Mouse (Mus musculus): ENCODE results near the gene Mdm2.
"Not testable (repeated sequence)": the region's sequence is repeated elsewhere in the genome, so short reads cannot be mapped to it uniquely, and the experiment has no call there.

Mdm2 gene

DNA sequence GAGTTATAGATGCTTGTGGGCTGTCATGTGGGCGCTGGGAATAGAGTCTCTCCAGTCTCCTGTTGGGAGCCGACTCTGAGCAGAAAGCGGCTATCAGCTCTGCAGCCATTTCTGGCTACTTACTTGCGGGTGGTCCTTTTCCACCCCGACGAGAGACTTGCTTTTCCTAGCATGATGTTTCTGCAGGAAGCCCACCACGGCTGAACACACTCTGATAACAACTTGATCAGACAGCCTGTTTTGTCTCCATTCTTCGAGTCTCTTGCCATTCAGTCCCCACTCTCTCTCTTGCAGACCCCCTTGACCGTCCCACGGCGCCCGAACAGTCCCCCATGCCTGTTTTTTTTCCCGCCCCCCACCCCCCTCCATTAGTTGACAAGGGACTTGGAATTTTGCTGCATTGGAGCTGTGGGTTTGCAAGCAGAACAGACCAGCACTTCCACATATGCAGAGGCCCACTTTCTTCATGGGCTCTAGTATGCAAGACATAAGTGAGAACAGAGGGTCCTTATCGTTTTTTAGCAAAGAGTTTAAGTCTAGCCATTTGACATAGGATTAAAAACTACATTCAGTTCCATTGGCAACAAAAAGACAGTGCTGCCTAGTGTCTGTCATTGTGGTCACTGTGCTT, 22.5 kb upstream of the Mdm2 start:
- no peak for DNase-seq (ENCODE audit: low spot score in 2 of 2)

GRCm38 (mm10) chr10:117732184-117732583, 21.6 kb upstream of the Mdm2 start:
- no peak for DNase-seq (ENCODE audit: low spot score in 2 of 2)

DNA sequence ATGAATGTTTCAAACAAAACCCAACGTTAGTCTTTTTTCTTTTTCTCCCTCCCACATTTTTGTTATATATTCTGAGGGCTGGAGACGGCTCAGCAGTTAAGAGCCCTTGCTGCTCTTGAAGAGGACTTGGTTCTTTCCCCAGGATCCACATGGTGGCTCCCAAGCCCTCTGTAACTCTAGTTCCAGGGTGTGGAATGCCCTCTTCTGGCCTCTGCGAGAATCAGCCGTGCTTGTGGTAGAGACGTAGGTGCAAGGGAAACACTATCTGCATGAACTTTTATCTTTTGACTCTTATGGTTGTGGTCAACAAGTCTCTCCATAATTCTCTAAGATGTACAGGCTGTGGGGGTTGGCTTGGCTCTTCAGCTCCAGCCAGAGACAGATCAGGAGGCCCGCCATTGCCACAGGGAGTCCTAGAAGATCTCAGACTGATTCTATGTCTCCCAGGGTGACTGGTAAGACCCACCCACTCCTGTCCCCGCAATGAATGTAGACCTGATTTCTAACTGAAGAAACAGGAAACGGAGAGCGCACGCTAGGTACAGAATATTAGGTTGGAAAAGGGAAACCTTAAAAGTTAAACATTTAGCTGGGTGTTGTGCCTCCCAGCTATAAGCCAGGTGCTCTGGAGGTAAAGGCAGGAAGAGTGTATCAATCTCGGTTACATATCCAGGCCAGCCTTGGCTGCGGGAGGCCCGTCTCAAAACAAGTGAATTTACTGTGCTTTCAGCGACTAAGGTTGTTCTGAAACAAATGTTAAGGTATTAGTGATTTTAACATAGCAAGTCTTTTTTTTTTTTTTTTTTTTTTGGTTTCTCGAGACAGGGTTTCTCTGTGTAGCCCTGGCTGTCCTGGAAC, 20.9 kb upstream of the Mdm2 start:
- DNase-seq (ENCODE audit: low spot score in 2 of 2), result peak; percentile 53 to 67

DNA sequence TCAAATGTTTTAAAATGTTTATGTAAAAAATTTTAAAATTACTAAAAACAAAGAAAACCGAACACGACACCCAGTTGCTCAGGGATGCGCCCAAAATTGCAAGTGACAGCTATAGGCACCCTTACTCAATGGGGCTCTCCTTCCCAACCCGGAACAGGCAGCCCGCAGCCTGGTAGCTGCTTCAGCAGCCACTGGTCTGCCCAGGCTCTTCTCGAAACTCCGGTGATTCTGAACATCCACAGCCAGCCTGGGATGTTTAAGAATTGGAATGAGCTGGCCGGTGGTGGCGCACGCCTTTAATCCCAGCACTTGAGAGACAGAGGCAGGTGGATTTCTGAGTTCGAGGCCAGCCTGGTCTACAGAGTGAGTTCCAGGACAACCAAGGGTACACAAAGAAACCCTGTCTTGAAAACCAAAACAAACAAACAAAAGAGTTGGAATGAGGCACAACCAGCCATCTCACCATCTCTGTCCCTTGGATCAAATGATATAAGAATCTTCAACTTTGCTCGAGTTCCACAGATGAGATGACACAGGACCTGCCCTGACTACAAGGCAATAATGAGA, 20.2 kb upstream of the Mdm2 start:
- DNase-seq (ENCODE audit: low spot score in 2 of 2), result no peak

DNA sequence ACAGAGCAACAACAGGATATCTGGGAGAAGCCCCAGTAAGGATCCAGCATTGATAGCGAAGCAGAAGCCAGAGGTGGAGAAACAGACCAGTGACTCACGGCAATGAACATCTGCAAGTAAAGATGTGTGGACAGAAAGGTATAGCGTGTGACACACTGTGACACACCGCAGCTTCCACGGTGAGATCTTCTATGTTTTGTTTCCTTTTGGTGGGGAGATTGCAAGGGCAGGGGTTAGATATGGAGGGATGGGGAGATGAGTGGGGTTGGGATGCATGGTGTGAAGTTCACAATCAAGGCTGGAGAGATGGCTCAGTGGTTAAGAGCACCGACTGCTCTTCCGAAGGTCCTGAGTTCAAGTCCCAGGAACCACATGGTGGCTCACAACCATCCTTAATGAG, 19.6 kb upstream of the Mdm2 start:
- no peak for DNase-seq (ENCODE audit: low spot score in 2 of 2)

DNA sequence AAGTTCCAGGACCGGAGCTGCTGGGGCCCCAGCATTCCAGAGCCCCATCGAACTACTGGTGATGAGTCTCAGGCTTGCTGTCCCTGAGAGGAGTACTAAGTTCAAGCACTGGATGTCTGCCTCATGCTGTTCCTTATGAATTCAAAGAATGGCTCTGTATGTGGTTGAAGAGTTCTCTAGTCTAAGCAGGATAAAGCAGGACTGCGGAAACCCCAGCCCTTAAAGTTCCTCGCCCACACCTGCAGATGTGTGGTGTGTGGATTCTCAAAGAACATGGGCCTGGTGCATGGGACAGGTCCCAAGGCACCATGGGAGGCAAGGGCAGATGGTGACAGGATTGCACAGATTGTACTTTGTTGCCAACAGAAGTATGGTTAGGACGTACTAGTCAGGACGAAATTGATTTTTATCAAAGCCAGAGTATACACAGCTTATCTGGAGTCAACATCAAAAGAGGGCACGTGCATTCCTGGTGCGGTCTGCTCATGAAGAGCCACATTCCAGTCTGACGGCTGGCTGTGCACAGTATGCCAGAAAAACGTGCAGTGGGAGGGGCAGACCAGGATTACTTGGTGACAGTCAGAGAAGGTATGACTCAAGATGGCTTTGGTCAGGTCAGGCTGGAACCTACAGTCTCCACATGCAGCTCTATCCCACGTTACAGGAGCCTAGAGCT, 18.7 kb upstream of the Mdm2 start:
- DNase-seq (ENCODE audit: low spot score in 2 of 2), result peak in 1 of 2 experiments; percentile 63

DNA sequence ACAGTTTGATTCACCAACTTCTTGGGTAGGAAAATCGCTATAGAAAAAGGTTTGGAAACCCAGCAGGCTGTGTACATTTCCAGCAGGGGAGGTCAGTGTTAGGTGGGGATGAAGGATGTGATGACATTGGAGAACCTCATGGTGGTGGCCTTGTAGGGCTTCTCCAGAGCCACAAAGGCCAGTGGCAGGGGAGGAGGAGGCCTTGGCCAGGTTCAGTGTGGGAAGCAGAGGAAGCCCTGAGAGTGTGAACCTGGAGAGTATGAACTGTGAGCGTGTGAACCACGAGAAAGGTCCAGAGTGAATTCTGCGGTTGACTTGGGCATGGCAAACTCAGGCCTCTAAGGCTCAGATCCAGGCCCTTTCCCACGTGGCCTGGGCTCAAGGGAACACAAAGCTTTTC, 18.0 kb upstream of the Mdm2 start:
- DNase-seq (ENCODE audit: low spot score in 2 of 2), result no peak

GRCm38 (mm10) chr10:117727518-117728110, 17.1 kb upstream of the Mdm2 start:
- no peak for DNase-seq (ENCODE audit: low spot score in 2 of 2)

- DNase-seq (ENCODE audit: low spot score in 2 of 2), result no peak
Observed at GRCm38 (mm10) chr10:117726888-117727385, 16.4 kb upstream of the Mdm2 start.

GRCm38 (mm10) chr10:117726350-117726749, 15.8 kb upstream of the Mdm2 start:
- DNase-seq (ENCODE audit: low spot score in 2 of 2), result no peak

GRCm38 (mm10) chr10:117725671-117726070, 15.1 kb upstream of the Mdm2 start:
- no peak for DNase-seq (ENCODE audit: low spot score in 2 of 2)

DNA sequence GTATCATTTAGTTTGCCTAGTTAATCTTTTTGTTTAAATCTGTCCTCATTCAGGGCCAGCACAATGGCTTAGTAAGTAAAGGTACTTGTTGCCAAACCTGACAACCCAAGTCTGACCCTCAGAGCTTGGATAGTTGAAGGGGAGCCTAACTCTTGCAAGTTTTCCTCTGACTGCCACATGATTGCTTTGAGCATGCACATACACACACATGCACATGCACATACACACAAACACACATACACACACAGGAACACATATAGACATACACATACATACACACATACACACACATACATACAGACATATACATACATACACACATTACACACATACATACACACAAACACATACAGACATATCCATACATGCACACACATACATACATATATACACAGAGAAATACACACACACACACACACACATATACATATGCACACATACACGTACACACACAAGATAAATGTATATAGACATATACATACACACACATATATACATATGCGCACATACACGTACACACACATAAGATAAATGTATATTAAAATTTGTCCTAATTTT, 14.3 kb upstream of the Mdm2 start:
- DNase-seq (ENCODE audit: low spot score in 2 of 2), result no peak

- DNase-seq (ENCODE audit: low spot score in 2 of 2), result no peak
Observed at GRCm38 (mm10) chr10:117724136-117724718, 13.7 kb upstream of the Mdm2 start.

GRCm38 (mm10) chr10:117718161-117719119, 7.9 kb upstream of the Mdm2 start:
- DNase-seq (ENCODE audit: low spot score in 2 of 2), result peak in 1 of 2 experiments; percentile 42

DNA sequence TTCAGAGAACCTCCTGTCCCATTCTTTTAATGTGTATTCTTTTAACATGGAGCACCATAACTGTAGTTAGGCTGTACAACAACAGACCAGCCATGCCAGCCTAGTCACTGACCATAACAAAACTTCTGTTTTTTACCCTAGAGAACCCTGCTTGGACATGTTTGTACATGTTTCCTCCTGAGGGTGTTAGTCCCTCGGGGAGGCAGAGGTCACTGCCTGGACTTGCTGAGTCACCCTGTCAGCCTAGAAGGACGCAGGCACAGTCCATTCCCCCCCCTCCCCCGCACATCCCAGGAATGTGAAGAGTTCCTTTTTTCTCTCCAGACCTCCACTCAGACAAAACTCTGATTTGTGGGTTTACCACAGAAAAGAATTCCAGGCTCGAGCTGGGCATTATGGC, 7.0 kb upstream of the Mdm2 start:
- DNase-seq (ENCODE audit: low spot score in 2 of 2), result peak; percentile 51 to 63

- DNase-seq (ENCODE audit: low spot score in 2 of 2), result no peak
Observed at GRCm38 (mm10) chr10:117716686-117717085, 6.1 kb upstream of the Mdm2 start.

- DNase-seq (ENCODE audit: low spot score in 2 of 2), result not testable (repeated sequence)
Observed at GRCm38 (mm10) chr10:117715654-117716053, 5.1 kb upstream of the Mdm2 start.

DNA sequence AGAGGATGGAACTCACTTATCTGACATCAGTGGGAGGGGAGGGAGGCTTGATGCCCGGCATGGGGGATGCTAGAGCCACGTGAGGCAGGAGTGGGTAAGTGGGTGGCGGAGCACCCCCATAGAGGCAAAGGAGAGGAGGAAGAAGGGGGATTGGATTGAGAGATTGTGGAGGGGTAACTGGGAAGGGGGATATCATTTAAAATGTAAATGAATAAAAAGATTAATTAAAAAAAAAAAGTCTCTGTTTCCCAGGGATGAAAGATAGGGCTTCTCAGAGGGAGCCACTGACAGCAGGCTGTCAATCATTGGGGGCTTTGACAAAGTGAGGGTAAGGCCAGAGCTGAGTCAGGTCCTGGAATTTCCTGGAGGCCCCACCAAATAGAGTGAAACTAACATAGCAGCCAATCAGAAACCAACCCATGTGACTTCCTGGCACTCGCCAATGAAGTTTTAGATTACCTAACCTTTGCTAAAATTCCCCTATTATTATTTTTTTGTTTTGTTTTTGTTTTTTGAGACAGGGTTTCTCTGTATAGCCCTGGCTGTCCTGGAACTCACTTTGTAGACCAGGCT, 4.5 kb upstream of the Mdm2 start:
- DNase-seq (ENCODE audit: low spot score in 2 of 2), result no peak

DNA sequence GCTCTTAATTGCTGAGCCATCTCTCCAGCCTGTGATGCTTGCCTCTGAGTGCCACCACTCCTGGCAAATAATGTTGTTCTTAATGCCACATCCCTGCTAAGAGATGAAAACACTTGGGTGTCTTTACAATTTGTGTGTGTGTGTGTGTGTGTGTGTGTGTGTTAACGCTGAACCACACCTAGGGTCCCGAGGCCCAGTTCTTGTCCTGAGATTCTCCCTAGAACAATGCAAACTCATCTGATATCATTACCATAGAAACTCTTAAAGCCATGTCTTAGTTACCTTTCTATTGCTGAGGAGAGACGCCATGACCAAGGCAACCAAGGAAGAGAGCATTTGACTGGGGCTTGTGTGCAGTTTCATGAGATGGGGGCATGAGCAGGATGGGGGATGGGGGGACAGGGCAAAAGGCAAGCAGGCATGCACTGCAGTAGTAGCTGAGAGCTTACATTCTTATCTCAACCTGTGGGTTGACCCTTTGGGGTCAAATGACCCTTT, 3.5 kb upstream of the Mdm2 start:
- no peak for DNase-seq (ENCODE audit: low spot score in 2 of 2)
